Mouse (Mus musculus) heart, embryonic 14.5 days (tissue): Measurements from ENCODE around the gene Inpp5d. TPM values are rescaled to one million over a fixed set of nuclear protein-coding genes. Genes with fewer than 3 reads are reported as not detected.

ENCODE experiments used
- ATAC-seq: fragments of 200-750 bp; cut with Nextera tagmentation; 2 replicates; pipeline ENCODE4 v1.8.0; 2017; ENCODE audit warnings: low read depth, moderate TSS enrichment; ENCODE audit not compliant: insufficient number of reproducible peaks, insufficient read depth, low FRiP score
- H3K27ac ChIP-seq, 2 experiments: fragments of 200-500 bp in 1 of 2; fragments of 300-500 bp in 1 of 2; sonication (generic) in 1 of 2; replicated peaks in 1 of 2; 2 replicates each; pipeline ENCODE4 v1.5.1; 2012 to 2014; ENCODE audit warnings: low read depth in 2 of 2, low read length in 2 of 2, control low read depth in 1 of 2, mild to moderate bottlenecking in 1 of 2, mixed read lengths in 1 of 2; ENCODE audit not compliant: control insufficient read depth in 1 of 2, insufficient read depth in 1 of 2
- H3K27me3 ChIP-seq: fragments of 300-500 bp; sonication (generic); 2 replicates; pipeline ENCODE4 v1.6.1; 2014; ENCODE audit warnings: mild to moderate bottlenecking, low read length, control low read depth; ENCODE audit not compliant: control insufficient read depth, insufficient read depth
- H3K36me3 ChIP-seq: fragments of 300-500 bp; sonication (generic); 2 replicates; pipeline ENCODE4 v1.6.1; 2014; ENCODE audit warnings: mild to moderate bottlenecking, control low read depth, low read length, mixed read lengths; ENCODE audit not compliant: control insufficient read depth, insufficient read depth
- H3K4me1 ChIP-seq, 2 experiments: fragments of 200-500 bp in 1 of 2; fragments of 300-500 bp in 1 of 2; sonication (generic) in 1 of 2; 2 replicates each; pipeline ENCODE4 v1.6.1; 2012 to 2014; ENCODE audit warnings: low read length in 2 of 2, control low read depth in 1 of 2, mixed read lengths in 1 of 2; ENCODE audit not compliant: control insufficient read depth in 2 of 2, insufficient read depth in 2 of 2
- H3K4me2 ChIP-seq: fragments of 300-500 bp; sonication (generic); 2 replicates; pipeline ENCODE4 v1.6.1; 2014; ENCODE audit warnings: mild to moderate bottlenecking, low read length
- H3K4me3 ChIP-seq, 2 experiments: fragments of 200-500 bp in 1 of 2; fragments of 300-500 bp in 1 of 2; sonication (generic) in 1 of 2; 2 replicates each; pipeline ENCODE4 v1.5.1; 2012 to 2014; ENCODE audit warnings: low read length in 2 of 2, mild to moderate bottlenecking in 2 of 2, control low read depth in 1 of 2, low read depth in 1 of 2, moderate library complexity in 1 of 2; ENCODE audit not compliant: control insufficient read depth in 1 of 2, insufficient read depth in 1 of 2
- H3K9ac ChIP-seq: fragments of 300-500 bp; sonication (generic); 2 replicates; pipeline ENCODE4 v1.6.1; 2014; ENCODE audit warnings: mild to moderate bottlenecking, low read length
- H3K9me3 ChIP-seq: fragments of 300-500 bp; sonication (generic); 2 replicates; pipeline ENCODE4 v1.6.1; 2016; ENCODE audit warnings: low read length, control low read depth; ENCODE audit not compliant: control insufficient read depth
- WGBS: fragments of 180-500 bp; shearing (Covaris S2); extraction: QIAGEN DNeasy Blood & Tissue Kit; methylation state at CpG from one replicate; pipeline ENCODE4 v1.1.7; 2014; 5-methylcytosine and 5-hydroxymethylcytosine counted together
- polyA plus RNA-seq: library from polyadenylated mRNA; unstranded; fragments of >200 nt; fragmentation: Nextera tagmentation; extraction: Ambion mirVana; gene quantifications from 2 replicates; pipeline ENCODE4 v1.2.1, GENCODE M21; 2014

The Inpp5d gene
- polyA plus RNA-seq, 1 experiment from 2014 or later, result 7.9 TPM

DNA sequence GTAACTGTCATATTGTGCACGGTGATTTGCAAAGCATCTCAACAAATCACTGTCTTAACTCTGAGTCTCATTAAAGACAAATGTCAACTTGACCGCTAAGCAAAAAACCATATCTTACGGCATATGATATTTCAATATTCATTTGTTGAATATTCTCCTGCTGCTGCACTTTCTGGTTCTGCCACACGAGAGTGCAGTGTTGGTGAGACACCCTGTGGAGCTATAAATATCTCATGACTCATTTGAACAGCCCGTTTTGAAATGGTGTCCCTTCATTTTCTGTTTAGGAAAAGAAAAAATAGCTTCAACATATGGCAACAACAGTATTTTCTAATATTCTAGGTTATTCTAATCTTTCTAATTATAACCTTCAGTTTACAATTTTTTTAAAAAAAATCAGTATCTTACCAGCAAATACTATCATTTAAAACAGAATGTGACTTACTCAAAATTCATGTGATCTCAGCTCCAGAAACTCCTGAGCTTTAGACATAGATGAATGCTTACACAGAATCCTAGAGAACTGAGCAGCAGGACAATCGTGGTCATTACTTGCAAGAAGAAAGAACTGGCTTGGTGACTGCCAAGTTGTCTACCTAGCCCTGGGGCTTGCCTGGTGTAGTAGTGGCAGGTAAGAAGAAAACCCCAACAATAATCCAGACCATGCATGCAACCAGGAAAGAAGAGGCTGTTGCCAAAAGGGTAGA, 120.6 kb downstream of the Inpp5d start:
- Histone ChIP-seq H3K9me3 (no peaks in the 10 kb centered on the region), H3K4me1 (peaks cover 0 to 5% of the 10 kb centered on the region in 2 experiments; a peak in 2 of 4 replicates), H3K4me3 (no peak overlapping the region), H3K9ac (no peak overlapping the region), H3K36me3 (no peaks in the 10 kb centered on the region), H3K27me3 (no peaks in the 10 kb centered on the region), H3K4me2 (no peak overlapping the region), H3K27ac (no peak overlapping the region)
- no peak for ATAC-seq
- 43% methylated on average over 6 of the region's 6 CpGs for WGBS

GRCm38 (mm10) chr1:87749360-87749973, 129.4 kb downstream of the Inpp5d start:
- H3K27ac ChIP-seq, result no peak overlapping the region
- H3K4me1 ChIP-seq, result no peaks in the 10 kb centered on the region
- H3K4me2 ChIP-seq, result no peak overlapping the region
- no peaks in the 10 kb centered on the region for H3K9me3 ChIP-seq
- H3K4me3 ChIP-seq, result no peak overlapping the region
- no peak overlapping the region for H3K9ac ChIP-seq
- H3K27me3 ChIP-seq, result no peaks in the 10 kb centered on the region
- no peak for ATAC-seq
- H3K36me3 ChIP-seq, result no peaks in the 10 kb centered on the region

GRCm38 (mm10) chr1:87755641-87756470, 135.7 kb downstream of the Inpp5d start, which contains the start of gene Atg16l1:
Atg16l1 (plus strand) TSS chr1:87755870.
- ATAC-seq, result peak; percentile 93
- WGBS, result under 1% methylated on average over 71 of the region's 79 CpGs

GRCm38 (mm10) chr1:87763821-87764220, 143.7 kb downstream of the Inpp5d start:
- Histone ChIP-seq H3K9me3 (no peaks in the 10 kb centered on the region), H3K27ac (no peak overlapping the region), H3K4me2 (no peak overlapping the region), H3K9ac (no peak overlapping the region), H3K4me1 (no peaks in the 10 kb centered on the region), H3K4me3 (no peak overlapping the region), H3K36me3 (peaks cover 95% of the 10 kb centered on the region), H3K27me3 (no peaks in the 10 kb centered on the region)
- 82% methylated on average over 3 of the region's 3 CpGs for WGBS
- no peak for ATAC-seq

More at GRCm38 (mm10) chr1:87755641-87756470, 135.7 kb downstream of the Inpp5d start, which contains the start of gene Atg16l1:
- H3K9ac ChIP-seq, result peak within 1 kb of the TSS; percentile 98
- peaks cover 19% of the 10 kb centered on the region for H3K36me3 ChIP-seq
- H3K27me3 ChIP-seq, result no peaks in the 10 kb centered on the region
- no peaks in the 10 kb centered on the region for H3K9me3 ChIP-seq
- H3K27ac ChIP-seq, result peak within 1 kb of the TSS; percentile 78 to 91
- H3K4me1 ChIP-seq, result peaks cover 2 to 8% of the 10 kb centered on the region in 2 experiments; a peak in 3 of 4 replicates
- H3K4me2 ChIP-seq, result peak within 1 kb of the TSS; percentile 89
- H3K4me3 ChIP-seq, result peak within 1 kb of the TSS; percentile 88 to 100

DNA sequence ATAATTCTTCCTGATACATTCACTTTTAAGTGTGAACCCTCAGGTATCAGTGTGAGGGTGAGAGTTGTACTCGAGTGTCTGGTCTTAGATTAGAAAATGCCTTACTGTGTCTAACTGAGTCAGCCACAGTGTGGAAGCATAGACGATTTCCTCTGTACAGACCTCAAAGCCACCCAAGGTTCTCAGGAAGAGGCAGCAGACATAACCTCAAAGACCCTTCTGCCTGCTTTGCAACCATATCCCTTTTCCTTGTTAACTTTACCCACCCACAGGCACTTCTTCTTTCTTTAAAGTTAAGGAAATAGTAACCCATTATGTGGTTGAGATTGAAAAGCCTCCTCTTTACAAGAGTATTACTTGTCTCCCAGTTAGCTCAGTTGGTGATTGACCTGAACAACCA, 145.6 kb downstream of the Inpp5d start:
- Histone ChIP-seq H3K36me3 (peaks cover 94% of the 10 kb centered on the region), H3K9me3 (no peaks in the 10 kb centered on the region), H3K27me3 (no peaks in the 10 kb centered on the region), H3K4me3 (no peak overlapping the region), H3K4me1 (no peaks in the 10 kb centered on the region), H3K9ac (no peak overlapping the region), H3K27ac (no peak overlapping the region), H3K4me2 (no peak overlapping the region)
- WGBS, result 80% methylated on average over 2 of the region's 2 CpGs
- ATAC-seq, result no peak

DNA sequence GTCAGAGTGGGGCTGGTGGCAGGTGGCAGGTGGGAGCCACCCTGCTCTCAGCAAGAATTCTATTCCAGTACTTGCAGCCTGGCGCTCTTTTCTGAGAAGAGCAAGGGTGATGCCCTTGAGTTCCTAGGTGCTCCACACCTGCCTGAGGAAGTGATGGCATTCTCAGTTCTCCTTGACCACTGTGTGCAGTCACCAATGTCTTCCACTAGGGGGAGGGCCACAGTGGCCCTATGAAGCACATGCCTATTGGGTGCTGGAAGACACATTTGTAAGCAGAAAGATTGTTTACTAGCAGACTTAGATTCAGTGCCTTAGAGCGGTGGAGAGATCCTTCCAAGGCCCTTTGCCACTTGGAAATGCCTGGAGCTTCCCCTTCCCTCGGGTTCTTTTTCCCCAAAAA, 146.1 kb downstream of the Inpp5d start:
- 91% methylated on average over 3 of the region's 3 CpGs for WGBS
- no peak overlapping the region for H3K4me3 ChIP-seq
- H3K27ac ChIP-seq, result no peak overlapping the region
- peaks cover 94% of the 10 kb centered on the region for H3K36me3 ChIP-seq
- H3K9me3 ChIP-seq, result no peaks in the 10 kb centered on the region
- no peak overlapping the region for H3K9ac ChIP-seq
- ATAC-seq, result no peak
- no peak overlapping the region for H3K4me2 ChIP-seq
- H3K27me3 ChIP-seq, result no peaks in the 10 kb centered on the region
- H3K4me1 ChIP-seq, result no peaks in the 10 kb centered on the region

- H3K27ac ChIP-seq, result no peak overlapping the region
- no peaks in the 10 kb centered on the region for H3K9me3 ChIP-seq
- ATAC-seq, result no peak
- no peaks in the 10 kb centered on the region for H3K4me1 ChIP-seq
- no peak overlapping the region for H3K4me3 ChIP-seq
- H3K4me2 ChIP-seq, result no peak overlapping the region
- H3K36me3 ChIP-seq, result peaks cover 93% of the 10 kb centered on the region
- H3K9ac ChIP-seq, result no peak overlapping the region
- 94% methylated on average over 2 of the region's 2 CpGs for WGBS
- no peaks in the 10 kb centered on the region for H3K27me3 ChIP-seq
These were observed 149.2 kb downstream of the Inpp5d start for GRCm38 (mm10) chr1:87769263-87769662.
